Mouse (Mus musculus): ENCODE data around the gene Focad.

Gene Focad

GRCm38 (mm10) chr4:88458093-88458492, 363.7 kb downstream of the Focad start:
- CTCF ChIA-PET, result no interaction called here

- CTCF ChIA-PET, result no interaction called here
Observed at GRCm38 (mm10) chr4:88458673-88459072, 364.2 kb downstream of the Focad start.
